Mouse (Mus musculus) megakaryocyte, embryonic 14.5 days (primary cell): Measurements from ENCODE around the gene Xntrpc.

ENCODE experiments used
- FLI1 ChIP-seq: IDR thresholded peaks from 2 replicates; pipeline ENCODE4 v1.6.1; 2012; ENCODE audit warnings: low read length, inconsistent platforms, mixed read lengths
- GATA1 ChIP-seq: IDR thresholded peaks from 3 replicates; pipeline ENCODE4 v1.6.1; 2012; ENCODE audit warnings: mixed read lengths, low read length, inconsistent platforms, borderline replicate concordance

DNA sequence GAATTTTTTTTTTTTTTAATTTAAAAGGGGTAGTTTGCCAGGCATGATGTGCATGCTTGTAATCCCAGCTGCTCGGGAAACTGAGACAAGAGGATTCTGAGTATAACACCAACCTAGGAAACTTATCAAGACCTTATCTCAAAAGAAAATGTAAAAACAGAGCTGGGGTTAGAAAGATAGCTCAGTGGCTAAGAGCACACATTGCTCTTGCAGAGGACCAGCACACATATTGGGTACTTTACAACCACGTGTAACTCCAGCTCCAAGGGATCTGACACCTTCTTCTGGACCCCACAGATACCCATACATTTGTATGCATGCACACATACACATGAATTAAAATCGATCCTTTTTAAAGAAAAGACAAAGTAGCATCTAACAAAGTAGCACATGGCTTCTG, 4.2 kb upstream of the Xntrpc start:
- TF ChIP-seq FLI1 (no peak), GATA1 (no peak)
